Mouse (Mus musculus): ENCODE measurements around the gene Fry. TPM values are rescaled to one million over a fixed set of nuclear protein-coding genes. Genes with fewer than 3 reads are reported as not detected.

The Fry gene
- total and polyA plus RNA-seq, 3 experiments: 1.9 to 2.3 TPM; not detected in 1

- Histone ChIP-seq H3K27ac (ENCODE audit: control insufficient read depth, low read depth, low read length) (no peak overlapping the region), H3K4me1 (ENCODE audit: control insufficient read depth in 1 of 2, insufficient read depth in 2 of 2, low read length in 2 of 2) (peaks cover 0 to 2% of the 10 kb centered on the region in 2 experiments; a peak in 1 of 4 replicates), H3K9ac (ENCODE audit: control insufficient read depth, low read depth, low read length, poor library complexity, severe bottlenecking) (no peak overlapping the region), H3K79me2 (ENCODE audit: control insufficient read depth, insufficient read depth, low read length, poor library complexity) (no peaks in the 10 kb centered on the region), H3K9me3 (replicated peaks; ENCODE audit: insufficient read depth, low read length) (no peaks in the 10 kb centered on the region), H3K27me3 (ENCODE audit: control insufficient read depth in 1 of 2, insufficient read depth in 2 of 2, low read length in 2 of 2) (no peaks in the 10 kb centered on the region), H3K4me3 (ENCODE audit: control insufficient read depth in 1 of 2, insufficient read depth in 1 of 2, low read depth in 2 of 2, low read length in 2 of 2) (no peak overlapping the region), H3K36me3 (ENCODE audit: control insufficient read depth in 1 of 2, insufficient read depth in 2 of 2, low read length in 2 of 2) (no peaks in the 10 kb centered on the region)
- TF ChIP-seq MAZ (IDR thresholded peaks at IDR 0.05; ENCODE audit: low read depth, low read length) (no peak), JUND (IDR thresholded peaks at IDR 0.05; ENCODE audit: low read depth, low read length) (no peak), NELFE (IDR thresholded peaks at IDR 0.05; ENCODE audit: low read depth, low read length) (no peak), GATA1 (IDR thresholded peaks at IDR 0.05; ENCODE audit: low read depth, low read length) (no peak), MYB (IDR thresholded peaks at IDR 0.05; ENCODE audit: low read depth, low read length) (no peak), BHLHE40 (IDR thresholded peaks at IDR 0.05; ENCODE audit: borderline replicate concordance, low read depth, low read length) (no peak), ETS1 (IDR thresholded peaks at IDR 0.05; ENCODE audit: low read depth, low read length) (no peak), MYC (IDR thresholded peaks at IDR 0.05; ENCODE audit: low read depth, low read length) (no peak), TCF12 (IDR thresholded peaks at IDR 0.05; ENCODE audit: low read depth, low read length) (no peak), ZKSCAN1 (IDR thresholded peaks at IDR 0.05; ENCODE audit: low read depth, low read length) (no peak), ELF1 (IDR thresholded peaks at IDR 0.05; ENCODE audit: low read depth, low read length) (no peak), MAX (IDR thresholded peaks at IDR 0.05; ENCODE audit: low read length) (no peak), POLR2AphosphoS5 (IDR thresholded peaks at IDR 0.05; ENCODE audit: borderline replicate concordance, low read depth, low read length) (no peak), MEF2A (IDR thresholded peaks at IDR 0.05; ENCODE audit: extremely low read depth, insufficient replicate concordance, low read depth, low read length, poor library complexity, severe bottlenecking) (no peak), HCFC1 (IDR thresholded peaks at IDR 0.05; ENCODE audit: low read depth, low read length) (no peak), POLR2A (IDR thresholded peaks at IDR 0.05; ENCODE audit: control insufficient read depth in 1 of 2, insufficient read depth in 1 of 2, low read depth in 1 of 2, low read length in 2 of 2, poor library complexity in 1 of 2) (no peak), SIN3A (IDR thresholded peaks at IDR 0.05; ENCODE audit: low read length) (no peak), NRF1 (IDR thresholded peaks at IDR 0.05; ENCODE audit: insufficient read depth, low read depth, low read length, poor library complexity, severe bottlenecking) (no peak), UBTF (IDR thresholded peaks at IDR 0.05; ENCODE audit: borderline replicate concordance, insufficient read depth, low read depth, low read length) (no peak), RCOR1 (IDR thresholded peaks at IDR 0.05; ENCODE audit: low read depth, low read length) (no peak)
- no peak for DNase-seq (ENCODE audit: low read depth, low spot score)
These were observed 66.5 kb downstream of the Fry start for GRCm38 (mm10) chr5:150184959-150185358.

GRCm38 (mm10) chr5:150186121-150186520 lies 67.7 kb downstream of the Fry start:
- TF ChIP-seq MYC (IDR thresholded peaks at IDR 0.05; ENCODE audit: low read depth, low read length) (no peak), EP300 (IDR thresholded peaks at IDR 0.05; ENCODE audit: low read depth in 1 of 2, low read length in 2 of 2) (no peak), ETS1 (IDR thresholded peaks at IDR 0.05; ENCODE audit: low read depth, low read length) (no peak), NELFE (IDR thresholded peaks at IDR 0.05; ENCODE audit: low read depth, low read length) (no peak), GABPA (IDR thresholded peaks at IDR 0.05; ENCODE audit: low read depth, low read length) (no peak), MAZ (IDR thresholded peaks at IDR 0.05; ENCODE audit: low read depth, low read length) (no peak), USF1 (IDR thresholded peaks at IDR 0.05; ENCODE audit: low read depth, low read length) (no peak), USF2 (IDR thresholded peaks at IDR 0.05; ENCODE audit: borderline replicate concordance in 1 of 2, insufficient read depth in 1 of 2, low read depth in 1 of 2, low read length in 2 of 2) (no peak), POLR2AphosphoS5 (IDR thresholded peaks at IDR 0.05; ENCODE audit: borderline replicate concordance, low read depth, low read length) (no peak)
- no peak overlapping the region for H3K27ac ChIP-seq (ENCODE audit: control insufficient read depth, low read depth, low read length)

More at GRCm38 (mm10) chr5:150186121-150186520, 67.7 kb downstream of the Fry start:
- no peaks in the 10 kb centered on the region for H3K9me3 ChIP-seq (replicated peaks; ENCODE audit: insufficient read depth, low read length)
- H3K79me2 ChIP-seq (ENCODE audit: control insufficient read depth, insufficient read depth, low read length, poor library complexity): no peaks in the 10 kb centered on the region
- no peaks in the 10 kb centered on the region for H3K36me3 ChIP-seq (ENCODE audit: control insufficient read depth in 1 of 2, insufficient read depth in 2 of 2, low read length in 2 of 2)
- no peak for DNase-seq (ENCODE audit: low read depth, low spot score)
- peaks cover 0 to 2% of the 10 kb centered on the region in 2 experiments; a peak in 1 of 4 replicates for H3K4me1 ChIP-seq (ENCODE audit: control insufficient read depth in 1 of 2, insufficient read depth in 2 of 2, low read length in 2 of 2)
- H3K4me3 ChIP-seq (ENCODE audit: control insufficient read depth in 1 of 2, insufficient read depth in 1 of 2, low read depth in 2 of 2, low read length in 2 of 2): no peak overlapping the region
- no peaks in the 10 kb centered on the region for H3K27me3 ChIP-seq (ENCODE audit: control insufficient read depth in 1 of 2, insufficient read depth in 2 of 2, low read length in 2 of 2)
- H3K9ac ChIP-seq (ENCODE audit: control insufficient read depth, low read depth, low read length, poor library complexity, severe bottlenecking): no peak overlapping the region
